Mouse (Mus musculus): ENCODE measurements around the gene Shbg. TPM values are rescaled to one million over a fixed set of nuclear protein-coding genes. Genes with fewer than 3 reads are reported as not detected.

The Shbg gene
- polyA plus RNA-seq, 1 experiment from 2014 or later = 1.5 TPM

DNA sequence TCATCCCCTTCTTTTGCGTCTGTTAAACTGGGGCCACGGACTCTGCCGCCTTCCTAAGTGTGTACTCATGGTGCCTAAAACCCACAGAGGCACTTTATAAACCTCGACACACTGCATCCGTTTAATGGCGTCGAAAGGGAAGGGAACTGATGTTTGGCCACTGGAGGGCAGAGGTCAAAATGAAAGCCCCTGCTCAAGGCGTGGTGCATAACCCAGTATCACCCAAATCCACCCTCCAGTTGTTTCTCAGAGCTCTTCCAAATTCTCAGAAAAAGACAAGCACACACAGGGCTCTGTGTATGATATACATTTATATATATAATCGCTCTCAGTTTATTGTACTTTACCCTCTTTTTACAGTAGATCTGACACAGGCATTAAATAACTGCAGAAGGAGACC is 18.3 kb downstream of the Shbg start:
- Histone ChIP-seq H3K9me3 (replicated peaks; ENCODE audit: control insufficient read depth, low read length) (no peaks in the 10 kb centered on the region), H3K36me3 (ENCODE audit: control insufficient read depth, insufficient read depth, low read length) (no peaks in the 10 kb centered on the region), H3K27me3 (ENCODE audit: control insufficient read depth, insufficient read depth, low read length) (no peaks in the 10 kb centered on the region), H3K4me2 (peak overlapping the region; percentile 41), H3K9ac (ENCODE audit: low read depth, low read length) (no peak overlapping the region; the same call in 1 of the 2 replicates), H3K4me1 (ENCODE audit: control insufficient read depth, insufficient read depth, low read length) (peaks cover 42% of the 10 kb centered on the region), H3K27ac (ENCODE audit: low read depth, low read length) (0 out of 2 replicates have a peak overlapping the region, but pooled peaks have one; percentile 73), H3K4me3 (ENCODE audit: low read depth, low read length) (no peak overlapping the region)
- ATAC-seq (replicated peaks; ENCODE audit: insufficient number of reproducible peaks, low FRiP score, low TSS enrichment) = no peak; the same call in 1 of the 2 replicates
- 7% methylated on average over 9 of the region's 9 CpGs for WGBS (ENCODE audit: insufficient replicate concordance)

DNA sequence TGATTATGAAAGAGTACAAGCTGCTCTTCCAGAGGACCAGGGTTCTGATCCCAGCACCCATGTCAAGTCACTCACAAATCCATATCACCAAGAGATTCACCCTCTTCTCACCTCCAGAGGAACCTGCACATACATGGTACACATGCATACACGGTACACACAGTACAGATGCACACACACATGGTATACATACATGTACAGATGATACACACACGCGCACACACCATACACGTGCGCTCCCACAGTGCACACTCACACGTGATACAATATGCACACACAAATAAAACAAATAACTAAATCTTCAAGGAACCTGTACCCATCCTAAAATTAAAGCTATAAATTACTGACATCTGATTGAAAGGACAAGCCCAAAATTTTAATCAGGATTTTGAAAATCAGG is 22.9 kb downstream of the Shbg start:
- ATAC-seq (replicated peaks; ENCODE audit: insufficient number of reproducible peaks, low FRiP score, low TSS enrichment) = no peak
- Histone ChIP-seq H3K4me2 (no peak overlapping the region), H3K9ac (ENCODE audit: low read depth, low read length) (no peak overlapping the region), H3K9me3 (replicated peaks; ENCODE audit: control insufficient read depth, low read length) (no peaks in the 10 kb centered on the region), H3K36me3 (ENCODE audit: control insufficient read depth, insufficient read depth, low read length) (peaks cover 12% of the 10 kb centered on the region), H3K27me3 (ENCODE audit: control insufficient read depth, insufficient read depth, low read length) (no peaks in the 10 kb centered on the region), H3K4me1 (ENCODE audit: control insufficient read depth, insufficient read depth, low read length) (peaks cover 8% of the 10 kb centered on the region), H3K4me3 (ENCODE audit: low read depth, low read length) (no peak overlapping the region), H3K27ac (ENCODE audit: low read depth, low read length) (no peak overlapping the region)
- WGBS (ENCODE audit: insufficient replicate concordance) = 95% methylated on average over 6 of the region's 6 CpGs

DNA sequence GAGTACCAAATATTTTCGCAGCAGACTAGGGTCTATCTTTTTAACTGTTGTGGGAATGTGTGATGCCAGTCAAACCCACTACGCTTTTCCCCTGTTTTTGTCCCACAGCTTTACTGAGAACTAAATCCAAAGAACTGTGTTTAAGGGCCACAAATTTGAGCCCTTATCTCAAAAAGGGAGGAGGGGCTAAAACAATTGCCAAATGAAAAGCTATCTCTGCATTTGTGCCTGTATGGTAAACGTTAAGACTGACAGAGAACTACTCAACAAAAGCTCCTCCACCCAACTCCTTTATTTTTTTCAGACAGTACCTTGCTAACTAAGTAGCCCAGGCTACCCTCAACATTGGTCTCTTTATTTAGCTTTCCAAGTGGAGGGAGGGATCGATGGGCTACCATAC is 24.9 kb downstream of the Shbg start:
- Histone ChIP-seq H3K4me1 (ENCODE audit: control insufficient read depth, insufficient read depth, low read length) (no peaks in the 10 kb centered on the region), H3K27ac (ENCODE audit: low read depth, low read length) (no peak overlapping the region), H3K9ac (ENCODE audit: low read depth, low read length) (no peak overlapping the region), H3K27me3 (ENCODE audit: control insufficient read depth, insufficient read depth, low read length) (no peaks in the 10 kb centered on the region), H3K36me3 (ENCODE audit: control insufficient read depth, insufficient read depth, low read length) (peaks cover 29% of the 10 kb centered on the region), H3K4me3 (ENCODE audit: low read depth, low read length) (no peak overlapping the region), H3K9me3 (replicated peaks; ENCODE audit: control insufficient read depth, low read length) (no peaks in the 10 kb centered on the region), H3K4me2 (no peak overlapping the region)
- ATAC-seq (replicated peaks; ENCODE audit: insufficient number of reproducible peaks, low FRiP score, low TSS enrichment) = no peak
- 80% methylated on average over 4 of the region's 4 CpGs for WGBS (ENCODE audit: insufficient replicate concordance)

DNA sequence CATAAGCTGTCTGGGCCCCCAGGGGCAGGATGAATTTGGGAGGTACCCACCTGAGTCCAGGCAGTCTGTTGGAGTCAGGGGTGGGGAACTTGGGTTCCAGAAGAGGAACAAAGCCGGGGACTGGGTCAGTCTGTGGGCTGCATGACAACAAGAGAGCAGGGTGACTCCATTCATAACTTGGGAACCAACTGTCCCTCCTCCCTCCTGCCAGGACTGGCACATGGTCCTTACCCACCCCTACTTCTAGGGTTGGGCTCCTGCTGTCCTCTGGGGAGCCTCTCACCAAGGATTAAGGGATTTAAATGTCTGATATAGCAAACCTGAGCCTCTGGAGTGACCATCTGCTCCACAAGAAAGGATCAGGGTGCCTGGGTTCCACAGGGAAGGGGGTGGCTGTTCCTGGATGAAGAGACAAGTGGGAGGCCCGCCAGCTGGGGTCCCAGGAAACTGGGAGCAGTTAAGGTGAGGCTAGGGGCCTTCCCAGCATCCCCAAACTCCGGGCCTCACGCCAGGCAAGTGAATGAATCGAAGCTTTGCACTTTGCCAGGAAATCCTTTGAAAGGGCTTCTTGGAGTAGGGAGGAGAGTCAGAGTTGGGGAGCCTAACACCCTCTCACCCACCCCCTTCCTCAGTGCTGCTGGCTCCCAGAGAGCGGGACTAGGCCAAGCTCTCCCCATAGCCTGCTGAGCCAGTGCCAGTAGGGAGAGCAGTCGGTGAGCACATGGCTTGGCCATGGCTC is 25.6 kb downstream of the Shbg start:
- WGBS (ENCODE audit: insufficient replicate concordance) = 76% methylated on average over 7 of the region's 7 CpGs
- ATAC-seq (replicated peaks; ENCODE audit: insufficient number of reproducible peaks, low FRiP score, low TSS enrichment) = no peak
- H3K9ac ChIP-seq (ENCODE audit: low read depth, low read length) = no peak overlapping the region
- no peak overlapping the region for H3K4me3 ChIP-seq (ENCODE audit: low read depth, low read length)
- H3K4me1 ChIP-seq (ENCODE audit: control insufficient read depth, insufficient read depth, low read length) = no peaks in the 10 kb centered on the region
- H3K36me3 ChIP-seq (ENCODE audit: control insufficient read depth, insufficient read depth, low read length) = peaks cover 33% of the 10 kb centered on the region
- H3K4me2 ChIP-seq = no peak overlapping the region
- no peaks in the 10 kb centered on the region for H3K9me3 ChIP-seq (replicated peaks; ENCODE audit: control insufficient read depth, low read length)
- no peaks in the 10 kb centered on the region for H3K27me3 ChIP-seq (ENCODE audit: control insufficient read depth, insufficient read depth, low read length)
- H3K27ac ChIP-seq (ENCODE audit: low read depth, low read length) = no peak overlapping the region

DNA sequence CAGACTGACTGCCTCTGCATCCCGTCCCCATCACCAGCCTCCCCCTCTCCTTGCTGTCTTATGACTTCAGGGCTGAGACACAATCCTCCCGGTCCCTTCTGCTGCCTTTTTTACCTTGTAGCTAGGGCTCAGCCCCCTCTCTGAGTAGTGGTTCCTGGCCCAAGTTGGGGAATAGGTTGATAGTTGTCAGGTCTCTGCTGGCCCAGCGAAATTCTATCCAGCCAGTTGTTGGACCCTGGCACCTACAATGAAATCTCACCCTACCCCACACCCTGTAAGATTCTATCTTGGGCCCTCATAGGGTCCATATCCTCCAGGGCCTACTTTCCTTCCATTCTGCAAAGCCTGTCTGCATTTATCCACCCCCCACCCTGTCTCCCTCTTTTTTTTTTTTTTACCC is 26.3 kb downstream of the Shbg start:
- Histone ChIP-seq H3K27ac (ENCODE audit: low read depth, low read length) (no peak overlapping the region), H3K4me1 (ENCODE audit: control insufficient read depth, insufficient read depth, low read length) (no peaks in the 10 kb centered on the region), H3K9me3 (replicated peaks; ENCODE audit: control insufficient read depth, low read length) (no peaks in the 10 kb centered on the region), H3K4me3 (ENCODE audit: low read depth, low read length) (no peak overlapping the region), H3K4me2 (no peak overlapping the region), H3K27me3 (ENCODE audit: control insufficient read depth, insufficient read depth, low read length) (no peaks in the 10 kb centered on the region), H3K36me3 (ENCODE audit: control insufficient read depth, insufficient read depth, low read length) (peaks cover 33% of the 10 kb centered on the region), H3K9ac (ENCODE audit: low read depth, low read length) (no peak overlapping the region)
- 75% methylated on average over 3 of the region's 3 CpGs for WGBS (ENCODE audit: insufficient replicate concordance)
- no peak for ATAC-seq (replicated peaks; ENCODE audit: insufficient number of reproducible peaks, low FRiP score, low TSS enrichment)

DNA sequence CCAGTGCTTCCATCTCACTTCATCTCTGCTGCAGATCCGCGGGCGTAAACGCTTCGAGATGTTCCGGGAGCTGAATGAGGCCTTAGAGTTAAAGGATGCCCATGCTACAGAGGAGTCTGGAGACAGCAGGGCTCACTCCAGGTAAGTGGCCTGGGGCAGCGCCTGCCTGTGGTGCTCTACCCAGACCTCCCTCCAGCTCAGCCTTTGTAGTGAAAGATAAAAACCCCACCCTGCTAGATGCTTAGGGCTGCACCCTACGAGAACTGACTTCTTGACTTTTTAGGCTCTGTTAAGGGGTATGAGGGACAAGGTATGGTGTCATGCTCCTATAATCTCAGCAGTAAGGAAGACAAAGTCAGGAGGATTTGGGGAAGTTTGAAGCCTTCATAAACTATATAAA is 27.1 kb downstream of the Shbg start:
- Histone ChIP-seq H3K9ac (ENCODE audit: low read depth, low read length) (no peak overlapping the region), H3K4me1 (ENCODE audit: control insufficient read depth, insufficient read depth, low read length) (peaks cover 6% of the 10 kb centered on the region; the same call in 1 of the 2 replicates), H3K4me2 (no peak overlapping the region), H3K9me3 (replicated peaks; ENCODE audit: control insufficient read depth, low read length) (no peaks in the 10 kb centered on the region), H3K36me3 (ENCODE audit: control insufficient read depth, insufficient read depth, low read length) (peaks cover 33% of the 10 kb centered on the region), H3K4me3 (ENCODE audit: low read depth, low read length) (no peak overlapping the region), H3K27me3 (ENCODE audit: control insufficient read depth, insufficient read depth, low read length) (no peaks in the 10 kb centered on the region), H3K27ac (ENCODE audit: low read depth, low read length) (no peak overlapping the region)
- WGBS (ENCODE audit: insufficient replicate concordance) = 87% methylated on average over 8 of the region's 8 CpGs
- ATAC-seq (replicated peaks; ENCODE audit: insufficient number of reproducible peaks, low FRiP score, low TSS enrichment) = no peak

DNA sequence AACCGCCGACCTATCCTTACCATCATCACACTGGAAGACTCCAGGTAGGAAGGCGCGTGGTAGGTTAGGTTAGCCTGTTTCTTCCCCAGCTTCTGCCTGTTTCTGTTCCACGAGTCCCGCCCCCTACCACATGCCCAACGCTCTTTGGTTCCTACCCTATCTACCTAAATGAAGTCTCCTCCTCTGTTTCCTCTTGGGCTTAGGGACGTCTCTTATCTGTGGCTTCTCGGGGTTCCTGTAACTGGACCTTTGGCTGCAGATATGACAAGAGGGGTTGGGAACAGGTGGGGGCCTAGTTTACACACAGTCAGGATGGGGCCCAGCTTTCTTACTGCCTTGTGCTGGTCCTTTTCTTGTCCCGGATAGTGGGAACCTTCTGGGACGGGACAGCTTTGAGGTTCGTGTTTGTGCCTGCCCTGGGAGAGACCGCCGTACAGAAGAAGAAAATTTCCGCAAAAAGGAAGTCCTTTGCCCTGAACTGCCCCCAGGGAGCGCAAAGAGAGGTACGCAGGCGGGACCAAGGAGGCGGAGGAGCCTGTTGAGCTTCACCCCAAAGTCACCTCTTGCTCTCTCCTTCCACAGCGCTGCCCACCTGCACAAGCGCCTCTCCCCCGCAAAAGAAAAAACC is 28.4 kb downstream of the Shbg start:
- H3K27me3 ChIP-seq (ENCODE audit: control insufficient read depth, insufficient read depth, low read length) = no peaks in the 10 kb centered on the region
- H3K9ac ChIP-seq (ENCODE audit: low read depth, low read length) = no peak overlapping the region
- H3K9me3 ChIP-seq (replicated peaks; ENCODE audit: control insufficient read depth, low read length) = no peaks in the 10 kb centered on the region
- 0 out of 2 replicates have a peak, but pooled peaks have one; percentile 64 for ATAC-seq (replicated peaks; ENCODE audit: insufficient number of reproducible peaks, low FRiP score, low TSS enrichment)
- WGBS (ENCODE audit: insufficient replicate concordance) = 85% methylated on average over 22 of the region's 22 CpGs
- no peak overlapping the region for H3K27ac ChIP-seq (ENCODE audit: low read depth, low read length)
- H3K4me2 ChIP-seq = no peak overlapping the region
- peaks cover 33% of the 10 kb centered on the region for H3K36me3 ChIP-seq (ENCODE audit: control insufficient read depth, insufficient read depth, low read length)
- H3K4me3 ChIP-seq (ENCODE audit: low read depth, low read length) = no peak overlapping the region
- peaks cover 10% of the 10 kb centered on the region; the same call in 1 of the 2 replicates for H3K4me1 ChIP-seq (ENCODE audit: control insufficient read depth, insufficient read depth, low read length)

DNA sequence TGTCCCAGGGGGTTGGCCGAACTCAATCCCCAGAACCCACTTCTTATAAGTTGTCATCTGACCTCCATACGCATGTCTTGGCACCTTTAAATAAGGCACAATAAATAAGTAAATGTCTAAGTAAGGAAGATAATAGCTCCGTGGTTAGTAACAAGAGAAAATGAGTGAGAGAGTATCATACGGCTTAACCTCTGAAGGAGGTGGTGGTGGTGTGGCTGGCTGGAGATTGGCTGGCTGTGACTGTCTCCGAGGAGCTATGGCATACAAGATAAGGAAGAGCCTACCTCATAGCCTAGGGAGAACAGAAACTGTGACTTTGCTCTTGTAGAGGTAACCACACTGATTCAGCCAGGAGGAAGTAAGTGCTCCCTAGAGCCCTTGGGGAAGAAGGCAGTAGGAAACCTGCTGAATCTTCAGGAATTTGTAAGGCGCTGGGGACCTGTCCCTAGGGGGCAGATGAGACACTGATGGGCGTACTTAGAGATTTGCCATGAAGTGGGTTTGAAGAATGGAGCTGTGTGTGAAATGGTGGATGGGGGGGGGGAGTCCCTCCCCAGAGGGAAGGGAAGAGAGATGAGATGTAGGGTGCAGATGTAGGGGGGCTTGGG is 31.9 kb downstream of the Shbg start:
- no peak overlapping the region for H3K9ac ChIP-seq (ENCODE audit: low read depth, low read length)
- WGBS (ENCODE audit: insufficient replicate concordance) = 58% methylated on average over 7 of the region's 7 CpGs

More for the DNA sequence above, 31.9 kb downstream of the Shbg start:
- Histone ChIP-seq H3K4me2 (peak overlapping the region; percentile 32), H3K4me3 (ENCODE audit: low read depth, low read length) (no peak overlapping the region), H3K4me1 (ENCODE audit: control insufficient read depth, insufficient read depth, low read length) (peaks cover 17% of the 10 kb centered on the region; the same call in 1 of the 2 replicates), H3K27ac (ENCODE audit: low read depth, low read length) (no peak overlapping the region), H3K9me3 (replicated peaks; ENCODE audit: control insufficient read depth, low read length) (no peaks in the 10 kb centered on the region), H3K27me3 (ENCODE audit: control insufficient read depth, insufficient read depth, low read length) (no peaks in the 10 kb centered on the region), H3K36me3 (ENCODE audit: control insufficient read depth, insufficient read depth, low read length) (peaks cover 26% of the 10 kb centered on the region)
- ATAC-seq (replicated peaks; ENCODE audit: insufficient number of reproducible peaks, low FRiP score, low TSS enrichment) = no peak
